Mouse (Mus musculus) heart, postnatal 0 days (tissue): ENCODE results near the gene Hexdc.

ENCODE experiments used
- CTCF ChIP-seq: IDR thresholded peaks from 2 replicates; pipeline ENCODE4 v1.5.1; 2016; ENCODE audit warnings: antibody characterized with exemption, control low read depth, low read depth
- EP300 ChIP-seq: IDR thresholded peaks from 2 replicates; pipeline ENCODE4 v1.6.1; 2016; ENCODE audit warnings: antibody characterized with exemption, low read depth

- no peak for TF ChIP-seq CTCF
- no peak for TF ChIP-seq EP300
Measured at GRCm38 (mm10) chr11:121204161-121205006, at the start of gene Hexdc, which contains the start of gene Ogfod3.
